Mouse (Mus musculus) embryonic facial prominence, embryonic 14.5 days (tissue): Measurements from ENCODE around the gene Plk2. TPM values are rescaled to one million over a fixed set of nuclear protein-coding genes. Genes with fewer than 3 reads are reported as not detected.

ENCODE experiments used
- ATAC-seq: fragments of 200-750 bp; cut with Nextera tagmentation; 2 replicates; pipeline ENCODE4 v1.8.0; 2017; ENCODE audit warnings: low read depth, moderate number of reproducible peaks, moderate TSS enrichment
- DNase-seq: peaks from one replicate; pipeline ENCODE4 v3.0.0-alpha.2; 2015; ENCODE audit warnings: low spot score
- H3K27ac ChIP-seq: fragments of 300-500 bp; sonication (generic); replicated peaks from 2 replicates; pipeline ENCODE4 v1.5.1; 2014; ENCODE audit warnings: low read depth, mild to moderate bottlenecking, low read length, moderate library complexity
- H3K27me3 ChIP-seq: fragments of 300-500 bp; sonication (generic); replicated peaks from 2 replicates; pipeline ENCODE4 v1.6.1; 2014; ENCODE audit warnings: low read length; ENCODE audit not compliant: control insufficient read depth, insufficient read depth
- H3K36me3 ChIP-seq: fragments of 300-500 bp; sonication (generic); 2 replicates; pipeline ENCODE4 v1.6.1; 2014; ENCODE audit warnings: low read length, mixed read lengths; ENCODE audit not compliant: control insufficient read depth, insufficient read depth
- H3K4me1 ChIP-seq: fragments of 300-500 bp; sonication (generic); 2 replicates; pipeline ENCODE4 v1.6.1; 2014; ENCODE audit warnings: antibody characterized with exemption, low read length; ENCODE audit not compliant: control insufficient read depth, insufficient read depth
- H3K4me2 ChIP-seq: fragments of 300-500 bp; sonication (generic); 2 replicates; pipeline ENCODE4 v1.6.1; 2014; ENCODE audit warnings: low read depth, mild to moderate bottlenecking, low read length, moderate library complexity, mixed read lengths
- H3K4me3 ChIP-seq: fragments of 300-500 bp; sonication (generic); 2 replicates; pipeline ENCODE4 v1.5.1; 2014; ENCODE audit warnings: low read depth, mild to moderate bottlenecking, low read length
- H3K9ac ChIP-seq: fragments of 300-500 bp; sonication (generic); 2 replicates; pipeline ENCODE4 v1.6.1; 2014; ENCODE audit warnings: low read depth, mild to moderate bottlenecking, low read length, moderate library complexity, mixed read lengths
- H3K9me3 ChIP-seq: fragments of 300-500 bp; sonication (generic); 2 replicates; pipeline ENCODE4 v1.6.1; 2016; ENCODE audit warnings: low read length; ENCODE audit not compliant: control insufficient read depth
- WGBS: fragments of 180-500 bp; shearing (Covaris S2); extraction: QIAGEN DNeasy Blood & Tissue Kit; methylation state at CpG from one replicate; pipeline ENCODE4 v1.1.7; 2014; 5-methylcytosine and 5-hydroxymethylcytosine counted together
- polyA plus RNA-seq: library from polyadenylated mRNA; unstranded; fragments of >200 nt; fragmentation: Nextera tagmentation; extraction: Ambion mirVana; gene quantifications from 2 replicates; pipeline ENCODE4 v1.2.1, GENCODE M21; 2014

The Plk2 gene
- polyA plus RNA-seq, 1 experiment from 2014 or later: 97.9 TPM

GRCm38 (mm10) chr13:110444894-110445293 is 50.0 kb downstream of the Plk2 start:
- peak; percentile 31 for DNase-seq
- H3K36me3 ChIP-seq: no peaks in the 10 kb centered on the region
- no peaks in the 10 kb centered on the region for H3K9me3 ChIP-seq
- no peaks in the 10 kb centered on the region for H3K27me3 ChIP-seq
- H3K27ac ChIP-seq: no peak overlapping the region
- no peak overlapping the region for H3K4me2 ChIP-seq
- no peak overlapping the region for H3K9ac ChIP-seq
- ATAC-seq: no peak
- H3K4me1 ChIP-seq: peaks cover 13% of the 10 kb centered on the region
- WGBS: 52% methylated on average over 3 of the region's 3 CpGs
- H3K4me3 ChIP-seq: no peak overlapping the region

- Histone ChIP-seq H3K36me3 (no peaks in the 10 kb centered on the region), H3K27ac (no peak overlapping the region)
Observed at GRCm38 (mm10) chr13:110446434-110446833, 51.6 kb downstream of the Plk2 start.

GRCm38 (mm10) chr13:110450056-110450455 is 55.2 kb downstream of the Plk2 start:
- H3K36me3 ChIP-seq: no peaks in the 10 kb centered on the region
- H3K27me3 ChIP-seq: no peaks in the 10 kb centered on the region
- H3K4me1 ChIP-seq: peaks cover 8% of the 10 kb centered on the region
- WGBS: 76% methylated on average over 4 of the region's 4 CpGs
- no peak for DNase-seq
- no peak overlapping the region for H3K9ac ChIP-seq
- no peak overlapping the region for H3K4me2 ChIP-seq
- no peak overlapping the region for H3K27ac ChIP-seq
- H3K4me3 ChIP-seq: no peak overlapping the region
- H3K9me3 ChIP-seq: no peaks in the 10 kb centered on the region
- ATAC-seq: no peak

More at GRCm38 (mm10) chr13:110446434-110446833, 51.6 kb downstream of the Plk2 start:
- Histone ChIP-seq H3K4me1 (peaks cover 13% of the 10 kb centered on the region), H3K27me3 (no peaks in the 10 kb centered on the region), H3K9ac (no peak overlapping the region), H3K9me3 (no peaks in the 10 kb centered on the region), H3K4me3 (no peak overlapping the region), H3K4me2 (no peak overlapping the region)
- 61% methylated on average over 6 of the region's 6 CpGs for WGBS
- DNase-seq (no peak), ATAC-seq (no peak)

Other genes starting within 250 kb of the Plk2 start
- gene Rab3c, start 114.0 kb upstream of the Plk2 start, polyA plus RNA-seq: 2.9 and 3.0 TPM in 2 replicates
- gene Gapt, start 37.8 kb upstream of the Plk2 start, polyA plus RNA-seq: 0.36 and 0.39 TPM in 2 replicates